Mouse (Mus musculus) small intestine, adult 2 months (tissue): ENCODE results near the gene Aif1. TPM values are rescaled to one million over a fixed set of nuclear protein-coding genes. Genes with fewer than 3 reads are reported as not detected.

Experiments used
- H3K27ac ChIP-seq: fragments of 200-500 bp; 2 replicates; pipeline ENCODE4 v1.5.1; 2012; ENCODE audit warnings: low read depth, low read length, control low read depth, inconsistent platforms; ENCODE audit not compliant: insufficient read depth
- H3K27me3 ChIP-seq: fragments of 200-500 bp; 2 replicates; pipeline ENCODE4 v1.6.1; 2012; ENCODE audit warnings: mild to moderate bottlenecking, moderate library complexity, low read length, inconsistent platforms; ENCODE audit not compliant: control insufficient read depth, insufficient read depth
- H3K36me3 ChIP-seq: fragments of 200-500 bp; 2 replicates; pipeline ENCODE4 v1.6.1; 2012; ENCODE audit warnings: mild to moderate bottlenecking, low read length, control low read depth, inconsistent platforms; ENCODE audit not compliant: control insufficient read depth, insufficient read depth
- H3K4me1 ChIP-seq: fragments of 200-500 bp; 2 replicates; pipeline ENCODE4 v1.6.1; 2012; ENCODE audit warnings: low read length, inconsistent platforms, mixed read lengths; ENCODE audit not compliant: control insufficient read depth, insufficient read depth, insufficient read length
- H3K4me3 ChIP-seq: fragments of 200-500 bp; 2 replicates; pipeline ENCODE4 v1.5.1; 2012; ENCODE audit warnings: low read depth, mild to moderate bottlenecking, control low read depth, inconsistent platforms, low read length, moderate library complexity
- CTCF ChIP-seq: fragments of 200-500 bp; IDR thresholded peaks from 2 replicates; pipeline ENCODE4 v1.5.1; 2012; ENCODE audit warnings: low read depth, mild to moderate bottlenecking, control low read depth, inconsistent platforms, low read length, moderate library complexity, mixed read lengths; ENCODE audit not compliant: insufficient replicate concordance, insufficient read length; ENCODE audit errors: extremely low read depth
- POLR2A ChIP-seq: fragments of 200-500 bp; IDR thresholded peaks from 2 replicates; pipeline ENCODE4 v1.6.1; 2012; ENCODE audit warnings: low read depth, mild to moderate bottlenecking, control low read depth, inconsistent platforms, low read length, moderate library complexity
- WGBS: fragments of 180-500 bp; shearing (Covaris S2); methylation state at CpG from one replicate; pipeline ENCODE4 v1.1.7; 2018; 5-methylcytosine and 5-hydroxymethylcytosine counted together
- polyA plus RNA-seq: library from polyadenylated mRNA; depleted of rRNA; stranded (reverse); fragments of >200 nt; gene quantifications from 2 replicates; pipeline ENCODE4 v1.2.3, GENCODE M21; 2012

Aif1 gene
- polyA plus RNA-seq, 1 experiment = 1.6 TPM

- Histone ChIP-seq H3K27ac (no peak overlapping the region), H3K27me3 (no peaks in the 10 kb centered on the region), H3K36me3 (no peaks in the 10 kb centered on the region), H3K4me3 (no peak overlapping the region), H3K4me1 (peaks cover 24% of the 10 kb centered on the region; the same call in 1 of the 2 replicates)
- WGBS = 39% methylated on average over 5 of the region's 5 CpGs
- TF ChIP-seq POLR2A (no peak), CTCF (no peak)
Observed at GRCm38 (mm10) chr17:35213071-35213470, 37.2 kb upstream of the Aif1 start.

DNA sequence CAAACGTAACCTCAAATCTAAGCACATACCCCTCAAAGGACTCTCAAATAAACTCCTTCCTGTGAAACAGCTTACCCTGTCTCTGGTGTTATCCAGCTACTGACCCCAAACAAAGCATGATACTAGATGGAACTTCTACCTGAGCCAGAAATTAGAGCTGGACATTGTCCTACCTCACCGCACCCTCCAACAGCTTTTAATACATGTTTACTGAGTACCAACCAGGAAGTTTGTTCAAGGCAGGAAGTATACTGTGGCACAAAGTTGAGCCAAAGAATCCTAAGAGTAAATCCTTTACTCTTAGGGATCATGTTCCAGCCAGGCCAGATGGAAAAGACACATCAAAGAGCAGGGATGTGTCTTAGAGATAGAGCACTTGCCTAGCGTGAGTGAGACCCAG, 34.7 kb upstream of the Aif1 start:
- H3K4me3 ChIP-seq = no peak overlapping the region
- WGBS = 23% methylated on average over 3 of the region's 3 CpGs
- peaks cover 24% of the 10 kb centered on the region for H3K4me1 ChIP-seq
- TF ChIP-seq CTCF (no peak), POLR2A (no peak)
- peak overlapping the region; percentile 70 for H3K27ac ChIP-seq
- H3K36me3 ChIP-seq = no peaks in the 10 kb centered on the region
- no peaks in the 10 kb centered on the region for H3K27me3 ChIP-seq

- H3K27me3 ChIP-seq = no peaks in the 10 kb centered on the region
- H3K27ac ChIP-seq = peak overlapping the region; percentile 70
- H3K4me1 ChIP-seq = peaks cover 28% of the 10 kb centered on the region
- no peak overlapping the region for H3K4me3 ChIP-seq
- H3K36me3 ChIP-seq = no peaks in the 10 kb centered on the region
- no peak for TF ChIP-seq POLR2A
- TF ChIP-seq CTCF = no peak
- 48% methylated on average over 12 of the region's 12 CpGs for WGBS
Observed at GRCm38 (mm10) chr17:35209785-35210535, 34.1 kb upstream of the Aif1 start.

GRCm38 (mm10) chr17:35205380-35205769, 29.5 kb upstream of the Aif1 start:
- peaks cover 21% of the 10 kb centered on the region for H3K4me1 ChIP-seq
- TF ChIP-seq POLR2A (no peak), CTCF (no peak)
- H3K27me3 ChIP-seq = no peaks in the 10 kb centered on the region
- no peak overlapping the region for H3K27ac ChIP-seq
- H3K36me3 ChIP-seq = no peaks in the 10 kb centered on the region
- peak overlapping the region; percentile 35; the same call in 1 of the 2 replicates for H3K4me3 ChIP-seq
- WGBS = 76% methylated on average over 10 of the region's 10 CpGs

- Histone ChIP-seq H3K27ac (no peak within 1 kb of the TSS), H3K4me1 (peaks cover 21% of the 10 kb centered on the region), H3K27me3 (no peaks in the 10 kb centered on the region), H3K4me3 (peak within 1 kb of the TSS; percentile 35; the same call in 1 of the 2 replicates), H3K36me3 (no peaks in the 10 kb centered on the region)
- TF ChIP-seq POLR2A (no peak), CTCF (no peak)
- WGBS = 62% methylated on average over 20 of the region's 20 CpGs
Observed at GRCm38 (mm10) chr17:35204494-35205379, 28.9 kb upstream of the Aif1 start, which contains the start of gene Lta. Gene Lta (minus strand): TSS chr17:35205351.

DNA sequence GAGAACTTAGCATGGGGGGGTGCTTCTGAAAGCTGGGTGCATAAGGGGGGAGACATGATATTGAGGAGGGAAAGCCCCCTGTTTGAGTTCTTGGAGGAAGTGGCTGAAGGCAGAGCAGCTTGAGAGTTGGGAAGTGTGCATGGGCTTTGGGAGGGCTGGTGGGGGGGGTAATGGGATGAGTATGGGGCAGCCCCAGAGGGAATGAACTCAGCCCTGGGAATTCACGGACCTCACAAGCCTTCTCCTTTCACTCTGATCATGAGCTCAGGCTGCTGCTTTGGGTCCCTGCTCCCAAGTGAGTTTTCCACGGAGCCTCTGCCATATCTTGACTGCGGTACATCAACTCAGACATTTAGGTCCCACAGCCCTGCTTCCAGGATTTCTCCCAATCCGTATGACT, 26.6 kb upstream of the Aif1 start:
- no peak for TF ChIP-seq POLR2A
- TF ChIP-seq CTCF = no peak
- Histone ChIP-seq H3K4me3 (no peak overlapping the region), H3K36me3 (no peaks in the 10 kb centered on the region), H3K27me3 (no peaks in the 10 kb centered on the region), H3K27ac (peak overlapping the region; percentile 30; the same call in 1 of the 2 replicates), H3K4me1 (peaks cover 22% of the 10 kb centered on the region)
- 79% methylated on average over 4 of the region's 4 CpGs for WGBS

DNA sequence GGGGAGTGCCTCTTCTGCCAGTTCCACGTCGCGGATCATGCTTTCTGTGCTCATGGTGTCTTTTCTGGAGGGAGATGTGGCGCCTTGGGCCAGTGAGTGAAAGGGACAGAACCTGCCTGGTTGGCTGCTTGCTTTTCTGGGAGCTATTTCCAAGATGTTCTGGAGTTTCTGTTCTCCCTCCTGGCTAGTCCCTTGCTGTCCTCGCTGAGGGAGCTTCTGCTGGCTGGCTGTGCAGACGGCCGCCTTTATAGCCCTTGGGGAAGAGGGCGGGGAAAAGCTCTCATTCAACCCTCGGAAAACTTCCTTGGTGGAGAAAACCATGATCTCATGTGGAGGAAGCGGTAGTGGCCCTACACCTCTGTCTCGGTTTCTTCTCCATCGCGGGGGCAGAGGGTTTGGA, 25.9 kb upstream of the Aif1 start, which contains the start of gene Tnf:
Tnf (minus strand) TSS at position 221 of the 400 bp plus-strand sequence.
- 18% methylated on average over 13 of the region's 13 CpGs for WGBS
- no peaks in the 10 kb centered on the region for H3K27me3 ChIP-seq
- peak within 1 kb of the TSS; percentile 42 for H3K27ac ChIP-seq
- H3K4me1 ChIP-seq = peaks cover 22% of the 10 kb centered on the region
- no peaks in the 10 kb centered on the region for H3K36me3 ChIP-seq
- peak within 1 kb of the TSS; percentile 56 for H3K4me3 ChIP-seq
- TF ChIP-seq CTCF (no peak), POLR2A (peak; percentile 79; the same call in 1 of the 2 replicates)
